Mouse (Mus musculus) embryonic facial prominence, embryonic 10.5 days (tissue): ENCODE results near the gene Pgm1. TPM values are rescaled to one million over a fixed set of nuclear protein-coding genes. Genes with fewer than 3 reads are reported as not detected.
A peak's percentile ranks its signal among the peaks of the same experiment; 100 is the strongest.

ENCODE experiments used
- DNase-seq: peaks from one replicate; pipeline ENCODE4 v3.0.0-alpha.2; 2017; ENCODE audit warnings: low spot score
- H3K27ac ChIP-seq: fragments of 300-500 bp; sonication (generic); replicated peaks from 2 replicates; pipeline ENCODE4 v1.5.1; 2016; ENCODE audit warnings: mild to moderate bottlenecking
- H3K27me3 ChIP-seq: fragments of 300-500 bp; sonication (generic); replicated peaks from 2 replicates; pipeline ENCODE4 v1.6.1; 2016; ENCODE audit warnings: low read depth, mild to moderate bottlenecking; ENCODE audit not compliant: poor library complexity, severe bottlenecking
- H3K36me3 ChIP-seq: fragments of 300-500 bp; sonication (generic); replicated peaks from 2 replicates; pipeline ENCODE4 v1.6.1; 2016; ENCODE audit warnings: mild to moderate bottlenecking, moderate library complexity
- H3K4me1 ChIP-seq: fragments of 300-500 bp; sonication (generic); 2 replicates; pipeline ENCODE4 v1.6.1; 2016
- H3K4me3 ChIP-seq: fragments of 300-500 bp; sonication (generic); 2 replicates; pipeline ENCODE4 v1.5.1; 2016; ENCODE audit warnings: mild to moderate bottlenecking, moderate library complexity
- H3K9me3 ChIP-seq: fragments of 300-500 bp; sonication (generic); 2 replicates; pipeline ENCODE4 v1.6.1; 2016; ENCODE audit warnings: mild to moderate bottlenecking
- WGBS: fragments of 180-500 bp; shearing (Covaris S2); methylation state at CpG from one replicate; pipeline ENCODE4 v1.1.7; 2016; 5-methylcytosine and 5-hydroxymethylcytosine counted together
- polyA plus RNA-seq: library from polyadenylated mRNA; unstranded; fragments of >200 nt; fragmentation: Nextera tagmentation; extraction: Ambion mirVana; gene quantifications from 2 replicates; pipeline ENCODE4 v1.2.1, GENCODE M21; 2016

Pgm1 gene
- polyA plus RNA-seq, 1 experiment from 2014 or later: 62.9 TPM

GRCm38 (mm10) chr4:99988771-99989170 is 59.6 kb downstream of the Pgm1 start:
- peak overlapping the region; percentile 10; the same call in 1 of the 2 replicates for H3K27ac ChIP-seq
- no peak for DNase-seq
- no peaks in the 10 kb centered on the region for H3K27me3 ChIP-seq
- no peak overlapping the region for H3K4me3 ChIP-seq
- WGBS: 75% methylated on average over 7 of the region's 7 CpGs
- no peaks in the 10 kb centered on the region for H3K36me3 ChIP-seq
- H3K4me1 ChIP-seq: peaks cover 25% of the 10 kb centered on the region
- no peaks in the 10 kb centered on the region for H3K9me3 ChIP-seq

GRCm38 (mm10) chr4:100000971-100001370 is 71.8 kb downstream of the Pgm1 start:
- Histone ChIP-seq H3K4me1 (peaks cover 4% of the 10 kb centered on the region; the same call in 1 of the 2 replicates), H3K36me3 (no peaks in the 10 kb centered on the region), H3K9me3 (no peaks in the 10 kb centered on the region), H3K4me3 (no peak overlapping the region), H3K27me3 (no peaks in the 10 kb centered on the region), H3K27ac (no peak overlapping the region)
- DNase-seq: no peak
- 68% methylated on average over 5 of the region's 5 CpGs for WGBS

GRCm38 (mm10) chr4:100001806-100002205 is 72.6 kb downstream of the Pgm1 start:
- Histone ChIP-seq H3K4me3 (no peak overlapping the region), H3K36me3 (no peaks in the 10 kb centered on the region), H3K27me3 (no peaks in the 10 kb centered on the region), H3K27ac (no peak overlapping the region), H3K9me3 (no peaks in the 10 kb centered on the region), H3K4me1 (peaks cover 4% of the 10 kb centered on the region; the same call in 1 of the 2 replicates)
- 65% methylated on average over 7 of the region's 7 CpGs for WGBS
- DNase-seq: no peak

GRCm38 (mm10) chr4:100007721-100008120 is 78.5 kb downstream of the Pgm1 start:
- no peaks in the 10 kb centered on the region for H3K9me3 ChIP-seq
- WGBS: 80% methylated on average over 7 of the region's 7 CpGs

GRCm38 (mm10) chr4:100008371-100009090 is 79.3 kb downstream of the Pgm1 start:
- DNase-seq: peak; percentile 82
- peak overlapping the region; percentile 78 for H3K27ac ChIP-seq
- H3K4me1 ChIP-seq: peaks cover 29% of the 10 kb centered on the region
- no peaks in the 10 kb centered on the region for H3K9me3 ChIP-seq
- WGBS: 31% methylated on average over 5 of the region's 5 CpGs
- 0 out of 2 replicates have a peak, but pooled peaks cover 2% of the 10 kb centered on the region for H3K27me3 ChIP-seq
- no peaks in the 10 kb centered on the region for H3K36me3 ChIP-seq
- no peak overlapping the region for H3K4me3 ChIP-seq

More at GRCm38 (mm10) chr4:100007721-100008120, 78.5 kb downstream of the Pgm1 start:
- Histone ChIP-seq H3K4me3 (no peak overlapping the region), H3K27ac (no peak overlapping the region), H3K36me3 (no peaks in the 10 kb centered on the region), H3K4me1 (peaks cover 29% of the 10 kb centered on the region), H3K27me3 (0 out of 2 replicates have a peak, but pooled peaks cover 2% of the 10 kb centered on the region)
- no peak for DNase-seq

- WGBS: 65% methylated on average over 8 of the region's 8 CpGs
- Histone ChIP-seq H3K4me1 (peaks cover 29% of the 10 kb centered on the region), H3K9me3 (no peaks in the 10 kb centered on the region)
These were observed 80.0 kb downstream of the Pgm1 start for GRCm38 (mm10) chr4:100009211-100009678.

GRCm38 (mm10) chr4:100010916-100011315 is 81.7 kb downstream of the Pgm1 start:
- H3K9me3 ChIP-seq: no peaks in the 10 kb centered on the region
- 0 out of 2 replicates have a peak, but pooled peaks cover 2% of the 10 kb centered on the region for H3K27me3 ChIP-seq
- no peaks in the 10 kb centered on the region for H3K36me3 ChIP-seq
- peaks cover 29% of the 10 kb centered on the region for H3K4me1 ChIP-seq
- H3K4me3 ChIP-seq: no peak overlapping the region
- H3K27ac ChIP-seq: peak overlapping the region; percentile 14; the same call in 1 of the 2 replicates
- DNase-seq: no peak
- 82% methylated on average over 3 of the region's 3 CpGs for WGBS

More at GRCm38 (mm10) chr4:100009211-100009678, 80.0 kb downstream of the Pgm1 start:
- H3K27me3 ChIP-seq: 0 out of 2 replicates have a peak, but pooled peaks cover 2% of the 10 kb centered on the region
- peak; percentile 18 for DNase-seq
- peak overlapping the region; percentile 78; the same call in 1 of the 2 replicates for H3K27ac ChIP-seq
- no peak overlapping the region for H3K4me3 ChIP-seq
- H3K36me3 ChIP-seq: no peaks in the 10 kb centered on the region

- no peak overlapping the region for H3K27ac ChIP-seq
- H3K27me3 ChIP-seq: 0 out of 2 replicates have a peak, but pooled peaks cover 2% of the 10 kb centered on the region
- H3K4me1 ChIP-seq: peaks cover 29% of the 10 kb centered on the region
- H3K36me3 ChIP-seq: no peaks in the 10 kb centered on the region
- no peak for DNase-seq
- 70% methylated on average over 3 of the region's 3 CpGs for WGBS
- H3K9me3 ChIP-seq: no peaks in the 10 kb centered on the region
- no peak overlapping the region for H3K4me3 ChIP-seq
These were observed 82.3 kb downstream of the Pgm1 start for GRCm38 (mm10) chr4:100011563-100011962.

GRCm38 (mm10) chr4:100012361-100013035 is 83.3 kb downstream of the Pgm1 start:
- WGBS: 88% methylated on average over 8 of the region's 8 CpGs
- no peak overlapping the region for H3K27ac ChIP-seq
- H3K27me3 ChIP-seq: 0 out of 2 replicates have a peak, but pooled peaks cover 2% of the 10 kb centered on the region
- no peaks in the 10 kb centered on the region for H3K36me3 ChIP-seq
- no peaks in the 10 kb centered on the region for H3K9me3 ChIP-seq
- DNase-seq: no peak
- peaks cover 29% of the 10 kb centered on the region for H3K4me1 ChIP-seq
- H3K4me3 ChIP-seq: no peak overlapping the region

- no peaks in the 10 kb centered on the region for H3K27me3 ChIP-seq
- no peak overlapping the region for H3K4me3 ChIP-seq
- H3K9me3 ChIP-seq: no peaks in the 10 kb centered on the region
- DNase-seq: no peak
- WGBS: 75% methylated on average over 3 of the region's 3 CpGs
- H3K27ac ChIP-seq: no peak overlapping the region
- no peaks in the 10 kb centered on the region for H3K36me3 ChIP-seq
- peaks cover 3% of the 10 kb centered on the region; the same call in 1 of the 2 replicates for H3K4me1 ChIP-seq
These were observed 98.6 kb downstream of the Pgm1 start for GRCm38 (mm10) chr4:100027773-100028172.

GRCm38 (mm10) chr4:100028641-100029040 is 99.4 kb downstream of the Pgm1 start:
- 14% methylated on average over 3 of the region's 3 CpGs for WGBS
- Histone ChIP-seq H3K36me3 (no peaks in the 10 kb centered on the region), H3K9me3 (no peaks in the 10 kb centered on the region), H3K27ac (no peak overlapping the region), H3K27me3 (no peaks in the 10 kb centered on the region), H3K4me3 (no peak overlapping the region), H3K4me1 (peaks cover 10% of the 10 kb centered on the region; the same call in 1 of the 2 replicates)
- DNase-seq: peak; percentile 72

GRCm38 (mm10) chr4:100031270-100031669 is 102.1 kb downstream of the Pgm1 start:
- H3K4me1 ChIP-seq: peaks cover 19% of the 10 kb centered on the region
- H3K4me3 ChIP-seq: no peak overlapping the region
- H3K27me3 ChIP-seq: no peaks in the 10 kb centered on the region
- no peaks in the 10 kb centered on the region for H3K36me3 ChIP-seq
- no peak for DNase-seq
- H3K9me3 ChIP-seq: no peaks in the 10 kb centered on the region
- WGBS: 73% methylated on average over 6 of the region's 6 CpGs
- H3K27ac ChIP-seq: no peak overlapping the region
